Mouse (Mus musculus): ENCODE measurements around the gene Rccd1.

Rccd1 gene

DNA sequence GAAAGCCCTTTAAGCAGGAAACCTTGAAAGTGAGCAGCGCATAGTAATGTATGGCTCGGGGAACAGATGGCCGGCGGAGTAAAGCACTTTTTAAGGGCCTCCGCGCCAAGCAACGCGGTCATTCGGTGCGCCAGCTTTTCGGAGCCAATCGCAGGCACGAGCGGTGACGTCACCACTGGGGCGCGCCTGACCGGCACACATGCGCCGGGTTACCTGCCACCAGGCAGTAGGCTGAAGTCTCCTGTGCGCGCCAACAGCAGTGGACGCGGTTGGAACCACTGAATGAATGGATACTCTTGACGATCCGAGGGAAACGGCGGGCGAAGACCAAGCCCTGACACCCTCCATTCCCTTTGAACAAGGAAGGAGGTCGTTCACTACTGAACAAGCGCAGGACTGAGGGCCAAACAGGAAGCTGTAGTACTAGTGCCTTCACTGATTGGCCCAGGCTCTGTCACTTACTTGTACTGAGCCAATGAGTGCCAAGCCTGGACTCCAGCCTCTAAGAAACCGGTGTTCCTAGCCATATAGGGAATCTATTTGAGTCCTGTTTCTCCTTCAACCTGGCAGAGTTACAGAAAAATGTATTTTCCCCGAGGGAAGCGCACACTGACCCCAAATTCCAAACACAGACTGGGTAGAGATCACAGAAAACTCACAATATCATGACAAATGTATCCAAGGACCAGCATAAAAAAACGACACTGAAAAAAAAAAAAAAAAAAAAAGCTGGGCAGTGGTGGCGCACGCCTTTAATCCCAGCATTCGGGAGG, at the start of gene Rccd1:
Gene Rccd1, minus strand, starts transcription at position 412 of the 773 bp plus-strand sequence.
- DNase-seq: peak; percentile 96

DNA sequence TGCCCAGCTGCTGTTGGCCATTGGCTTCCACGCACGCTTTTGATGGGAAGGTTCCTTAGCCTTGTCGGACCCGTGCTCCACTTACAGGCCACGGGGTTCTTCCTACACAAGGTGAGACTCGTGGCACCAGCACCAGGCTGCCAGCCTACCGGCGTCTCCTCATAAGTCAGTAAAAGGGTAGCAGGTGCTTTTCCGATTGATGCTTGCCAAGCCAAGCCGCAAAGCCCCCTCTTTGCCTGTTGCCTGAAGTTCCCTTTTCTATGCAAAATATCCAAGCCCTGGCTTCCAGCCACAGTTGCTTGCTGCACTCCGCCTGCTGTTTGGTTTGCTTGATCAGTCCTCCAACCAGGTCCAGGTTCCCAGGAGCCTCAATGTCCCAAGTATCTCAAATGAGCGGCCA, 49.6 kb upstream of the Rccd1 start:
- no peak for DNase-seq

DNA sequence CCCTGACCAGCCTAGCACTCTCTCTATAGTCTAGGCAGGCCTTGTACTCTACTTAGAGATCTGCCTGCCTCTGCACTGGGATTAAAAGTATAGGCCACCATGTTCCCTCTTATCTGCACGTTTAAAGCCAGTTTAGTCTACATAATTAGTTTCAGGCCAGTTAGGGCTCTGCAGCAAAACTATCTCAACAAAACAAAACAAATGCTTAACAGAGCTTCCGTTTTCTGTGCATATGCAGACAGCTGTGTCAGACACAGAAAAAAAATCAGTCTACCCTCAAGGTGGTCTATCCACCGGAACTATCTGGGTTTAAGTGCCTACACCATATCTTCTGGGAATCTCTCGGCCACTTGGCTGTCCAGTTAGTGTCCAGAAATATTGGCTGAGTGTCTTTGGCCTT, 49.1 kb upstream of the Rccd1 start:
- DNase-seq: no peak

DNA sequence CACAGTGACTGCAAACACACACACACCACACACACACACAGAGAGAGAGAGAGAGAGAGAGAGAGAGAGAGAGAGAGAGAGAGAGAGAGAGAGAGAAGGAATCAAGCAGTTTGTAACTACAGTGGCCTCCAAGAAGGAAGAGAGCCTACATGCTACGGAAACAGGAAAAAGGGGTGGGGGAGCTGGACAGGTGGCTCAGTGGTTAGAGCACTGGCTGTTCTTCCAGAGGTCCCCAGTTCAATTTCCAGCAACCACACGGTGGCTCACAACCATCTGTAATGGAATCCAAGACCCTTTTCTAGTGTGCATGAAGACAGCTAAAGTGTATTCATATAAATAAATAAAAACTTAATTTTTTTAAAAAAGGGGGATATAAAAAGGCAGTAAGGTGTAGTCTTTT, 48.4 kb upstream of the Rccd1 start:
- DNase-seq: no peak

DNA sequence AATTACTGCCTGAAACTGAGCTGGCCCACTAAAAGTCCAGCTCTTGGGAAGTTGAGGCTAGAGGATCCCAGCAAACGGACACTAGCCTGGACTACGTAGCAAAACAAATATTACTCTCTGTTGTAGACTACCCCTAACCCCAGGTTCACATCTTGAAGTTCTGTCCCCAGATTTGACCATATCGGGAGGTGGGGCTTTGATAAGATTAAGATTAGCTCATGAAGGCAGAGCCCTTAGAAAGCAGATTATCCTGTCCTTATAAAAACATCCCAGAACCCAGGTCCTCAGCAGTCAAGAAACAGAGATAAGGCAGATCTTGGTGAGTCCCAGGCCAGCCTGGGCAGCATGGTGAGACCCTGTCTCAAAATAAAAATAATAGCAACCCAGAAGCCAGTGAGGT, 47.9 kb upstream of the Rccd1 start:
- DNase-seq: no peak

DNA sequence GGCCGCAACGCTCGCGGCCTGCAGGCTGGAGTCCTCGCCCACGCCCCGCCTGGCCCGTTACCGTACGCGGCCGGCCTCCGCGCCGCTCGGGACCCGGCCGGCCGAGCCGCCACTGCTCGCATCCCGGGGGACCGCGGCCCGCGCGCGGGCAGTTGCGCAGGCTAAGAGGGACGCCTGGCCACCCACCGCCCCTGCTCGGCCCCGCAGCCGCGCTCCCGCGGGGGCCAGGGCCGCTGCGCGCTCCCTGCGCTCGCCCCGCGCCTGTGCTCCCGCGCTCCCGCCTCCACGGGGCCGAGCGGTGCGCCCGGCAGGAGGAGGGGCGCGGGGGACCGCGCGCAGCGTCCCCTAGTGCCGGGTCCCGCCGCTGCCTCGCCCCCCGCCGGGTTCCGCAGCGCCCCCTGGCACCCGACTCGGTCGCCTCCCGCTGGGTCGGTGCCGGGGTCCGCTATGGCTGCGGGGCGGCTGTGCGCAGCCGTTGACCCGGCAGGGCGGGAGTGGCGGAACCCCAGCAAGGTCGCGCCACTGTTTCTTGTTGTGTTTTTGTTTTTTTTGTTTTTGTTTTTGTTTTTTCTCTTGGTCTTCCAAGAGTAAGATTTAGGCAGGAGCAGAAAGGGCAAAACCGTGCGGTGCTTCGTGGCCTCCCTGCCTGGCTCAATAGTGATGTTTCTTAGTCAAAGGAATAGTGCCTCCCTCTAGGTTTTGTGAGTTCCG, 46.9 kb upstream of the Rccd1 start, which contains the start of gene Man2a2:
Gene Man2a2, minus strand, starts transcription at position 335 of the 711 bp plus-strand sequence.
- peak; percentile 86 for DNase-seq

DNA sequence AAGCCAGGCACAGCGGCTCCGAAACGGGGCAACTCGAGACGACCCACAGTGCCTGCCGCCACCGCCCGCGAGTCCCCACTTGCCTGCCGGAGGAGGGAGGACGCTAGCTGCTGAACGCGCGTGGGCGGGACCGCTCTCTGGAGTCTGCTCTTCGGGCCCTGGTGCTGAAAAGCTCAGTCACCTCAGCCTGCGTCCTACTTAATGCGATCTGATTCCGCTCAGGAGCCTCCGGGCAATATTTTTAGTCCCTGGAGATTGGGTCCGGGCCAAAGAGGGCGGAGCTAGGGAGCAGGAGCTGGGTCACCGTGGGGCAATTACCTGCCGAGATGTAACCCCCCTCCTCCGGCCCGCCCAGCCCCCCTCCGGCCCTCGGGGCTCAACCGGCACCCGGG, 46.4 kb upstream of the Rccd1 start:
- DNase-seq: peak; percentile 76

DNA sequence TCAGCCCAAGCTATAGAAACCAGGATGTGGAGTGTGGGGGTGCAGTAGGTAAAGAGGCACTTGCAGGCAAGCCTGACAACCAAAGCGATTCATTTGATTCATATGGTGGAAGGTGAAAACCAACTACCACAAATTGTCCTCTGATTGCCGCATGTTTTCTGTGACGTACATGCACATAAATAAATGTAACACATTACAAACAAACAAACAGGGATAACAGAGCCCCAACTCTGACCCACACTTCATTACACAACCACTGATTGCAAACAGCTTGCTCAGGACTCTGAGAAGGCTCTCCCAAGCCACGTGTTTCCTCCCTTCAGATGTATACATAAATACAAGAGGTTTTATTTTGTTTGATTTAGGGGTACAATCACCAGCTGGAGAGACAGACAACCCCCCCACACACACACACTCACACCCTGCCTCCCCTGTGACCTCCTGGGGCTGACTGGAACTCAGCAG, 45.7 kb upstream of the Rccd1 start:
- DNase-seq: no peak

DNA sequence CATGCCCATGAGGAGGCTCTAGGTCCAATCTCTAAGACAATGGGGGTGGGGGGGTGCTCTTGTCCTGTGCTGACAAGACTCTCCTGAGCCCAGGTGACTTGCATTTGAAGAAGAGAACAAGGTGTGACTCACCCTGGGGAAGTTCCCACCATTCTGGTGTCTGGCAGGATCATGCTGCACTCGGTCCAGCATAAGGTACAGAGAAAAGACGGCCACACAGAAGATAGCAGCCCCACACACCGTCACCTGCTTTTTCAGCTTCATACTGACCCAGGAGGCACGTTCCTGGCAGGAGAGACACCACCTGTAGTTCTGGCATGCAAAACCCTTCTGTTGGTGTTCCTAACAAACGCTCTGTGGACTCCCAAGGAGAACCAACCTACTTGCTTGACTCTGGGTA, 45.2 kb upstream of the Rccd1 start:
- no peak for DNase-seq

DNA sequence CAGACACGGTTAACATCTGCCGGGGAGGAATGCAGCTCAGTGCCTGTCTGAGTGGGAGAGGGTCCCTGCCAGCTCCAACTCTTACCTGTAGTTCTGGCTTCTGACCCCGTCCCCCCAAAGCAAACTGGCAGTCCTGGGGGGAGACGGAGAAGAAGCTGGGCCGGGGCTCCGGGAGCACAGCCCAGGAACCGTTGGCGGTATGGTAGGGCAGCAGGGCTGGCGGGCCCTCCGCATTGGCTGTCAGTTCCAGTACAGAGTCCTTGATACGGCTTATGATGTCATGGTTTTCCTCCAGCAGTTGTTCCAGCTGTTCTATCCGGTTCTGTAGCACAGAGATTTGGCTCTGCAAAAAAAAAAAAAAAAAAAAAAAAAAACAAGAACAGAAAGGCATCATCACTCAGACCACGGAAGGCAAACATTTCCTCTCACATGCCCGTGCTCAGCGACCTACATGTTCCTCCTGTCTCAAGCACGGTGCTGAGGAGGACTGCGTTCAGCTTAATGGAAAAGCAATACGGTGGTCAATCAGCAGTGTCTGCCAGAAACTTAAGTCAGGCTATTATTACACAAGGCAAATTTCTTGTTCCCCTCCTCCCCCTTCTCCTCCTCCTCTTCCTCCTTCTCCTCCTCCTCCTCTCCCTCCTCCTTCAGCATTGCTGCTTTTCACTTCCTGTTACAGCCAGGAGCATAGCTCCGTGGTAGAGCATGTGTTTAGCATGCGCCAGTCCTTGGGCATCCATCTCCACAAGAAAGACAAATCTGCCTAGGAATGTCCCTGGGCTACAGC, 44.6 kb upstream of the Rccd1 start:
- DNase-seq: no peak

DNA sequence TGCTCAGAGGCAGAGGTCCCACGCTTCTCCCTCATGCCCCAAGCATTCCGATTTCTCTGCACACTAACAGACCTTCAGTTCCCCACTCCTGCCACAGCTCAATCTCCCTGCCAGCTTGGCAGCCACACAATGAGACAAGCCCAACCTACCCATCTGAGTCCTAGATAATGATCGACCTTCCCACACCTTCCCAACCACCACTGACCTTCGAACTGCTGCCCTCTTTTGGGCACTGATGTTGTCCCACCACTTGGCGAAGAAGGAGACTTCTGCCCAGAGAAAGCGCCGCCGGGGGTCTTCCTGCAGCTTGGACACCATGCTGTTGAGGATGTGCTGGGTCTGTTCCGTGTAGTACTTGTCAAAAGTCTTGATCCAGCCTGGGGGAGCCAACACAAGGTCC, 43.8 kb upstream of the Rccd1 start:
- no peak for DNase-seq

DNA sequence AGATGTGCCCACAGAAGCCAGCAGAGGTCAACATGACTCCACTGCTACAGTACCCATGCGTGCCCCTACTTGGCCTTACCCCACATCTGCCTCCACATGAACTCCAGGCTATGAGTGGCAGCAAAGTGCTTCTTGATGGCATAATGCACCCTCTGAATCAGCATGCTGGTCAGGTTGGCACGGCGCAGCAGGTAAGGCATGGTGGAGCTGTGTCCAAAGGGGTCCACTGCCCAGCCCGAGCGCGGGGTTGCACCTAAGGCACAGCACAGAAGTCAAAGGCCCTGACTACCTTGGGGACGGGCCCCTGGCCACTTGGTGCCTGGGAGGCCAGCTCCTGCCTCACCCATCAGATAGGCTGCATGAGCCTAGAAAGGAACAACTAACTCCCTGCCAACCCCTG, 43.0 kb upstream of the Rccd1 start:
- DNase-seq: no peak

DNA sequence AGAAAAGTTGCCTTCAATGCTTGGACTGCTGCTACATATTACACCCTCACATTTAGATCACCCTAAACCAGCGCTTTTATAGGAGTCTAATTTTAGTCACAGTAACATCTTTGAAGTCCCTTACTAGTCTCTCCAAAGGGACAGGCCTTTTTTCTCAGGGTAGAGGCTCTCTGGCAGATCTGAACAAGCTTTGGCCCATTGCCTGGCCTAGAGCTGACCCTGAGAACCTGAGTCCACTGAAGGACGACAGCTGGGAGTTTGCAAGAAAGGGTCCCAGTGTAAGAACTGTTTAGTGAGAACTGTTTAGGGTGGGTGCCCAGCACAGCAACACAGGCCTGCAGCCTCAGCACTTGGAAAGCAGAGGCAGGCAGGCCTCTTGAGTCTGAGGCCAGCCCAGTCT, 41.5 kb upstream of the Rccd1 start:
- peak; percentile 45 for DNase-seq

DNA sequence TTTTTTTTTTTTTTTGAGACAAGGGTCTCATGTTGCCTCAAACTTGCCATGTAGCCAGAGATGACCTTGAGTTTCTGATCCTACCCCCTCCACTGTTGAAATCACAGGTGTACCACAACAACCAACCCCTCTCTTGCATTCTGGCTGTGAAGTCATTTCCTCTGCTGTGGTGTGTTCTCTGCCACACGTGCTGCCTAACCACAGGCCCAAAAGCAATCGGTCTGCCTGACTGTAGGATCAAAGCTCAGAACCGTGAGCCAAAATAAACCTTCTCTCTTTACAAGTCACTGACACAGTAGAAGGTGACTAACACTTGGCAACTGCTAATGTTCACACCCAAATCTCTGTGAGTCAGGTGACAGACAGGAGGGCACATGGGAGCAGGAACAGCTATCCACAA, 36.2 kb upstream of the Rccd1 start:
- DNase-seq: no peak

DNA sequence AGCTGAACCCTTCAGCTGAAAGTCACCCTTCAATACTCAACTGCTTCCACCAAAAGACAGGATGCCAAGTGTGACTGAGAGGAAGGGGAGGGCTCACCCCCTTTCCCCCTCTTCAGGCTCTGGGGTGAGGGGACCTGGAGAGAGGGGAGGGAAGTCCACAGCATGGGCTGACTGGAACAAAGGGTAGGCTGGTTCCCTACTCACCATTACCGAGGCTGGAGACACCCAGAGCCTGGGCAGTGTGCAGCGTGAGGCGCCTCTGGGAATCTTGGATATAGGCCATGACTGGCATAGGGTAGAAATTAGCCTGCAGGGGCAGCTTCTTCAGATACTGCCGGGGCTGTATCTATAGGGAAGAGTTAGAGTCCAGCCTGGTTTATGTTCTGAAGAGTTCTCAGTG, 33.8 kb upstream of the Rccd1 start:
- DNase-seq: no peak

DNA sequence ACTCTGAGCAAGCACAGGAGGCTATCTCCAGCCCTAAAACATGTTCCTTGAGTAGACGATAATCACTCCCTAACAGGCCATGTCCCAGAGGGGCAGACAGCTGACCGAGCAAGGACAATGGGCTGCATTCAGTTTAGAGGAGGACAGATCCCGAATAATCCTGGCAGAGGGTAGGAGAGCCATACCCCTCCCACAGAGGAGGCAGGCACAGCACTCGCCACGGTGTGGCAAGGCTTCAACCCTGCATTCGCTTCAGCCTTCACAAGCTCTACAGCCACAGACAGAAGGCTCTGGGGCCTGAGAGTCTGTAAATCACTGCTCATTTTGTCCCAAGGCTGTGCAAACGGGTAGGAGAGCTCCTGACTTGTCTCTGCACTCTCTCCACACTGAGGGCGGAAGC, 32.9 kb upstream of the Rccd1 start:
- DNase-seq: no peak

DNA sequence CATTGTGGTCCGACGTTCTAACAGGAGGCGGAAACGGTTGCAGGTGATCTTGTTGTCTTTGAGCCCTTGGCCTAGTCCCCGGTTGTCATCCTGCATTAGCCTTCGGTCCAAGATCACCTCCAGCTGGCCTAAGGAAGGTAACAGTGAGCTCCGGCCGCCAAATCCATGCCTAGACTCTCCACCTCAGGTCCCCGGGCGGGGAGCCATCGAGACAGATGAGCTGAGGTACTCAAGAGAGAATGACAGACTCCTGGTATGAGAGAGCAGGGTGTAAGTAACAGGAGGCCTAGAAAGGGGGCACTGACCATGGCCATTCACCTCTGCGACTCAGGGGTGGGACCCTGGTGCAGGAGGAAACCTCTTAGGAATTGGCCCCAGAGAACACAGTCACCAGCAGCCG, 32.1 kb upstream of the Rccd1 start:
- no peak for DNase-seq

DNA sequence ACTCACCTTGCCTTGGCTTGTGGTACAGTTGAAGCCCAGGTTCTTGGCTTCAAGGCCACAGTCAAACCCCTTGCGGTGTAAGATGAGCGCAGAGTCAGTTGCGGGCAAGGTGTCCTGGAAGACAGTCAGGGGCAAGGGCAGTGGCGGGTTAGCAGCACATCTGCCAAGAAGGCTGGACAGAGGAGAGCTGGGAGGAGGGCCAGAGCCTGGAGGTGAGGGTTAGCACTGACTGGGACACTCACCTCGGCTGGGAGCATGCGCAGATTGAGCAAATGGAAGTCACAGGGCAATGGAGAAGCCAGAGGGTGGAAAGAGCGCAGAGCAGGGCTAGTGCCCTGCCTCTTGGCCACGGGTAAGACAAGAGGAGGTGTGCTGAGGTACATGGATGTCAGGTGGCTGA, 28.7 kb upstream of the Rccd1 start:
- no peak for DNase-seq

DNA sequence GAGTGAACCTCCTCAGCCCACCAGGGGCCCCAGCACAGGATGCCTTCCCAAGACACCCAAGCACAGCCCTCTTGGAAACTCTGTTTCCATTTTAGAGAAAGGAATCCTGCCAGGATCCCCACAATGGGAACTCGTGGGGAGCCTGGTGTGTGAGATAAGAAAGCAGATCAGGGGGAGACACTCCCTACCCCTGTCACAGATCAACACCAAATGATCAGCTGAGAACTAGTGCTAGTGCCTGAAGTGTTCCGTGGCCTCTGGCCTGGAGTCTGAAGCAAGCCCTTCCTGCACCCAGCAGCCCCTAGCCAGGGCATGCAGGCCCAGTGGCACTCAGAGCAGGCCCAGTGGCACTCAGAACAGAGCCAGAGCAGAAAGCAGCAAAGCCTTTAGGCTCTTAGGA, 26.6 kb upstream of the Rccd1 start:
- DNase-seq: no peak

DNA sequence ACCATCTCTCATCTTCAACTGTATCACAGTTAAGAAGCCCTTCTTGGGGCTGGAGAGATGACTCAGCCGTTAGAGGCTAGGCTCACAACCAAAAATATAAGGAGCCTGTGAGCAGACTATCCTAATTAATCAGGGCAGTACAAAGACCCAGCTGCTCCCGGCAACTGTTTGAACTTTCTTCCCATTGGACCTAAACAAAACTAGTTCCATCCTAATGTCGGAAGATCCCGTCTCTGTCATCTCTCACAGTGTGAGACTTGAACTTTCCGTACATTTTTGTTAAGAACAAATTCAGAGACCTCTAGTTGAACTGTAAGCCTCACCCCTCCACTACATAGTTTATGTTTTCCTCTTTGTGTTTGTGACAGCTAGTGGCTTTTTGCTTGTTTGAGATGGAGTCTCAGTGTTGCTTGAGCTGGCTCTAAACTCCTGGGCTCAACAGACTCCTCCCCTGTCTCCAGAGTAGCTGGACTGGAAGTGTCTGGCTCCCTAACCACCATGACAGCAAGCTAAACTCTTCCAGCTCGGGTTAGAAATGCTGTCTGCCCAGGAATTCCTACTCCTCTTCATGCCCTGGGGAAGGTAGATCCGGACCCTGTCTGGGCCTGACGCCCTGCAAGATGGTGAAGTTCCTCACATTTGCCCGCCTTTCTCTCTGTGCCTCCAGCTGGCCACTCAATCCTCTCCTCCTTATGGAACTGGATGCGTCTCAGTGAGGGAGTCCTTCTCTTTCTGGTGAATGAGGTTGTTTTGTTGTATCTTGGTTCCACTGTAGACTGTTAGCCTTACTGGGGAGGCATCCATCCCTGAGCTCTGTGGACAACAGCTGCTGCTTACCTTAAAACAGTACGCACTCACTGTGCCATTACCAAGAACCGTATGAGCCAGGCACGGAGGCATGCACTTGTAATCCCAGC, 23.7 kb upstream of the Rccd1 start:
- no peak for DNase-seq

DNA sequence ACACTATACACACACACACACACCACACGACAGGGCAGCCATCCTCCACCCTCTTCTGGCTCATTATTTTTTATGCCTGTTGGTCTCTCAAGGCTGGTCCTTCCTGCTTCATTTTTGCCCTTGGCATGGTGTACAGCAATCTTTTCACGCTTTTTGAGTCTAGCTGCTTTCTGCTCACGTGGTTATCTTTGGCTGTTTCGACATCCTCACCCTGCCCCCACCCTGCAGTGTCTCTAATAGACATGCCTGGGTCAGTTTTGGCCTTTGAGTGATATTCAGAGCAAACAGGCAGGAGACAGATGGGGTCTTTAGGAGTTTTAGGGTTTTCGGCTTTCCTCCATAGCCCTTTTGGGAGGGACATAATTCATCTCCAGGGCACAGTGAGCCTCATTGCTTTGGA, 22.6 kb upstream of the Rccd1 start:
- DNase-seq: peak; percentile 42

DNA sequence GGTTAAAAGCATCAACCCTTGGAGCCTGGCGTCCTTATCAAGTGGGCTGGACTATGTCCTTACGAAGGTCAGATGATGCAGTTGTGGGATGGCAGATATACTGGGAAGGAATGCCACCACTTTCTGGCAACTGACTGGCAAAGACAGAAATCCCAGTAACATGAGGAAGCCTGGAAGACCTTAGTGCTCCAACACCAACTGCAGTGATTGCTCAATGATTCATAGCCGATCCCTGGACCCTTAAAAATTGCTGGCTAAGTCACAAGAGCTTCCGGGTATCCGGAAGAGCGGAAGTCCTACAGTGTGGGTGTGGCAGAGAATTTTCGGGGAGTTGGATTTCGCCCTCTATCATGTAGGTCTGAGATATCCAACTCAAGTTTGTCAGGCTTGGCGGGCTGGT, 21.9 kb upstream of the Rccd1 start:
- DNase-seq: no peak

Measured in lung, postnatal 14 days (tissue).